Mouse (Mus musculus): ENCODE measurements around the gene Eral1. TPM values are rescaled to one million over a fixed set of nuclear protein-coding genes. Genes with fewer than 3 reads are reported as not detected.

Gene Eral1
- polyA plus RNA-seq, 1 experiment from 2014 or later = 33.6 TPM

DNA sequence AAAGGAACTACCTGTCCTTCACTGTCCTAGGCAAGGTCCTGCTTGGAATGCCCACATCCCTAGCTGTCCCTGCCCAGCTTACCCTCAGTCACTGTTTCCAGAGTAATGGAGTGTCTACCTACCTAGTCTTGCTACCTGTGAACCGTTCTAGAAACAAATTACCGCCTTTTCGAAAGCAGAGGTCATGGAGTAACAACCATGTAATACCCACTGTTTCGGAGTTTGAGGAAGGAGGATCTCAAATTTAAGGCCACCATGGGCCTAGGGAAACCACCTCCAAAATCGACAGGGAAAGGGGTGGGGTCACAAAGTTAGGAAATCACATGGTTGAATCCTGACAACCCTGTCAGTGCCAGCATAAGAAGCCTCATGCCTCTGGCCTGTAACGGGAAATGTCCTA is 48.8 kb downstream of the Eral1 start:
- ATAC-seq (ENCODE audit: low FRiP score, low read depth) = no peak; the same call in 1 of the 2 replicates
- Histone ChIP-seq H3K4me3 (peak overlapping the region; percentile 68; the same call in 1 of the 2 replicates), H3K9me3 (no peaks in the 10 kb centered on the region), H3K4me1 (peaks cover 15% of the 10 kb centered on the region), H3K27ac (replicated peaks) (peak overlapping the region; percentile 94), H3K4me2 (replicated peaks) (peak overlapping the region; percentile 86), H3K36me3 (peaks cover 43% of the 10 kb centered on the region), H3K9ac (replicated peaks) (no peak overlapping the region), H3K27me3 (no peaks in the 10 kb centered on the region)
- WGBS = 43% methylated on average over 6 of the region's 6 CpGs

- 68% methylated on average over 2 of the region's 2 CpGs for WGBS
- Histone ChIP-seq H3K27me3 (no peaks in the 10 kb centered on the region), H3K36me3 (peaks cover 51% of the 10 kb centered on the region), H3K27ac (replicated peaks) (no peak overlapping the region), H3K4me2 (replicated peaks) (no peak overlapping the region), H3K4me3 (no peak overlapping the region), H3K4me1 (peaks cover 15% of the 10 kb centered on the region), H3K9ac (replicated peaks) (no peak overlapping the region), H3K9me3 (no peaks in the 10 kb centered on the region)
- ATAC-seq (ENCODE audit: low FRiP score, low read depth) = no peak
Measured at GRCm38 (mm10) chr11:78030600-78030999, 49.6 kb downstream of the Eral1 start.

DNA sequence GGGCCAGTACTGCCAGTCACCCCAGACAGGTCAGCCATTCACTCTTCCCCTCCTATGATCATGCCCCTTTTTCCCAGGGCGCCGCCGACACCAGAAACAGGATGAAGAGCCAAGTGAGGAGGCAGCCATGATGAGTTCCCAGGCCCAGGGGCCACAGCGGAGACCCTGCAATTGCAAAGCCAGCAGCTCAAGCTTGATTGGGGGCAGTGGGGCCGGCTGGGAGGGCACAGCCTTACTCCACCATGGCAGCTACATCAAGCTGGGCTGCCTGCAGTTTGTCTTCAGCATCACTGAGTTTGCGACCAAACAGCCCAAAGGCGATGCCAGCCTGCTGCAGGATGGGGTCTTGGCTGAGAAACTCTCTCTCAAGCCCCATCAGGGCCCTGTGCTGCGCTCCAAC is 50.9 kb downstream of the Eral1 start:
- Histone ChIP-seq H3K4me2 (replicated peaks) (no peak overlapping the region), H3K36me3 (peaks cover 56% of the 10 kb centered on the region), H3K9me3 (no peaks in the 10 kb centered on the region), H3K4me3 (no peak overlapping the region), H3K27ac (replicated peaks) (no peak overlapping the region), H3K9ac (replicated peaks) (peak overlapping the region; percentile 15; the same call in 1 of the 2 replicates), H3K27me3 (no peaks in the 10 kb centered on the region), H3K4me1 (peaks cover 15% of the 10 kb centered on the region)
- WGBS = 90% methylated on average over 8 of the region's 8 CpGs
- ATAC-seq (ENCODE audit: low FRiP score, low read depth) = no peak

- Histone ChIP-seq H3K4me2 (replicated peaks) (no peak overlapping the region), H3K36me3 (peaks cover 88% of the 10 kb centered on the region), H3K9me3 (no peaks in the 10 kb centered on the region), H3K4me3 (no peak overlapping the region), H3K27me3 (no peaks in the 10 kb centered on the region), H3K4me1 (no peaks in the 10 kb centered on the region), H3K27ac (replicated peaks) (no peak overlapping the region), H3K9ac (replicated peaks) (no peak overlapping the region)
- 89% methylated on average over 8 of the region's 8 CpGs for WGBS
- no peak for ATAC-seq (ENCODE audit: low FRiP score, low read depth)
Measured at GRCm38 (mm10) chr11:78023607-78024006, 56.6 kb downstream of the Eral1 start.

MicroRNA genes within 50 kb of the gene (microRNA counts, 519-probe panel; counts per million panel counts)
- not detected for microRNA mmu-miR-144
- 3,497 counts per million, percentile 19 among the panel's probes with 10 or more counts for microRNA mmu-miR-451

Small RNAs within 50 kb of the gene (microRNA-seq; reads per million reads assigned to microRNA genes)
- gene Mir144 = 27.6 reads per million, percentile 37 among the genes with 10 or more reads in this experiment
- not detected for gene Mir451a
- gene Mir451b = not detected

Other genes starting within 250 kb of the Eral1 start
- 12.0 and 14.4 TPM in 2 replicates for gene Pipox, start 186.3 kb downstream of the Eral1 start, polyA plus RNA-seq (2016; fragmentation: Nextera tagmentation; extraction: Ambion mirVana)
- gene Sez6, start 149.6 kb downstream of the Eral1 start, polyA plus RNA-seq (2016; fragmentation: Nextera tagmentation; extraction: Ambion mirVana) = 39.5 and 40.3 TPM in 2 replicates
- 30.8 and 31.0 TPM in 2 replicates for gene Phf12, start 97.6 kb downstream of the Eral1 start, polyA plus RNA-seq (2016; fragmentation: Nextera tagmentation; extraction: Ambion mirVana)
- gene Dhrs13, start 48.1 kb downstream of the Eral1 start, polyA plus RNA-seq (2016; fragmentation: Nextera tagmentation; extraction: Ambion mirVana) = 21.9 and 23.1 TPM in 2 replicates
- gene Flot2, start 42.5 kb downstream of the Eral1 start, polyA plus RNA-seq (2016; fragmentation: Nextera tagmentation; extraction: Ambion mirVana) = 64.8 and 67.0 TPM in 2 replicates
- gene Fam222b, start 14.3 kb upstream of the Eral1 start, polyA plus RNA-seq (2016; fragmentation: Nextera tagmentation; extraction: Ambion mirVana) = 24.9 and 27.4 TPM in 2 replicates
- gene Traf4, start 85.2 kb upstream of the Eral1 start, polyA plus RNA-seq (2016; fragmentation: Nextera tagmentation; extraction: Ambion mirVana) = 126 and 138 TPM in 2 replicates
- gene Nek8, start 96.3 kb upstream of the Eral1 start, polyA plus RNA-seq (2016; fragmentation: Nextera tagmentation; extraction: Ambion mirVana) = 8.2 and 9.4 TPM in 2 replicates
- gene Tlcd1, start 96.3 kb upstream of the Eral1 start, polyA plus RNA-seq (2016; fragmentation: Nextera tagmentation; extraction: Ambion mirVana) = 6.0 and 8.0 TPM in 2 replicates
- 905 and 958 TPM in 2 replicates for gene Rpl23a, start 103.2 kb upstream of the Eral1 start, polyA plus RNA-seq (2016; fragmentation: Nextera tagmentation; extraction: Ambion mirVana)
- gene Rab34, start 108.0 kb upstream of the Eral1 start, polyA plus RNA-seq (2016; fragmentation: Nextera tagmentation; extraction: Ambion mirVana) = 54.9 and 68.1 TPM in 2 replicates
- 1.4 and 2.3 TPM in 2 replicates for gene Proca1, start 113.0 kb upstream of the Eral1 start, polyA plus RNA-seq (2016; fragmentation: Nextera tagmentation; extraction: Ambion mirVana)
- 49.1 and 53.8 TPM in 2 replicates for gene Sdf2, start 165.4 kb upstream of the Eral1 start, polyA plus RNA-seq (2016; fragmentation: Nextera tagmentation; extraction: Ambion mirVana)
- 37.5 and 42.2 TPM in 2 replicates for gene Supt6, start 165.6 kb upstream of the Eral1 start, polyA plus RNA-seq (2016; fragmentation: Nextera tagmentation; extraction: Ambion mirVana)
- gene 2610507B11Rik, start 181.4 kb upstream of the Eral1 start, polyA plus RNA-seq (2016; fragmentation: Nextera tagmentation; extraction: Ambion mirVana) = 79.0 and 80.0 TPM in 2 replicates
- 0.24 and 0.29 TPM in 2 replicates for gene BC030499, start 210.5 kb upstream of the Eral1 start, polyA plus RNA-seq (2016; fragmentation: Nextera tagmentation; extraction: Ambion mirVana)
- 47.6 and 51.8 TPM in 2 replicates for gene Spag5, start 221.1 kb upstream of the Eral1 start, polyA plus RNA-seq (2016; fragmentation: Nextera tagmentation; extraction: Ambion mirVana)
- gene Aldoc, start 242.6 kb upstream of the Eral1 start, polyA plus RNA-seq (2016; fragmentation: Nextera tagmentation; extraction: Ambion mirVana) = 1.8 and 4.6 TPM in 2 replicates
- 59.9 and 67.2 TPM in 2 replicates for gene Pigs, start 248.0 kb upstream of the Eral1 start, polyA plus RNA-seq (2016; fragmentation: Nextera tagmentation; extraction: Ambion mirVana)

Data from midbrain, embryonic 12.5 days (tissue).